Mouse (Mus musculus) kidney, postnatal 10 days (tissue): ENCODE results near the gene Gm9837.
"Not testable (repeated sequence)": the region's sequence is repeated elsewhere in the genome, so short reads cannot be mapped to it uniquely, and the experiment has no call there.

ENCODE experiments used
- DNase-seq: peaks from one replicate; pipeline ENCODE4 v3.0.0; 2021; ENCODE audit warnings: mixed read lengths

Gm9837 gene

GRCm38 (mm10) chr11:53452396-53452795, 17.9 kb downstream of the Gm9837 start:
- no peak for DNase-seq

GRCm38 (mm10) chr11:53451361-53451760, 18.9 kb downstream of the Gm9837 start:
- DNase-seq, result no peak

- no peak for DNase-seq
These were observed 20.1 kb downstream of the Gm9837 start for GRCm38 (mm10) chr11:53450070-53450705.

GRCm38 (mm10) chr11:53448529-53448928, 21.8 kb downstream of the Gm9837 start:
- DNase-seq, result peak; percentile 63

GRCm38 (mm10) chr11:53447996-53448395, 22.3 kb downstream of the Gm9837 start:
- no peak for DNase-seq

- no peak for DNase-seq
These were observed 24.1 kb downstream of the Gm9837 start for GRCm38 (mm10) chr11:53446183-53446582.

GRCm38 (mm10) chr11:53445562-53445961, 24.7 kb downstream of the Gm9837 start:
- no peak for DNase-seq

- DNase-seq, result peak; percentile 59
These were observed 26.4 kb downstream of the Gm9837 start for GRCm38 (mm10) chr11:53443861-53444260.

GRCm38 (mm10) chr11:53441921-53442320, 28.4 kb downstream of the Gm9837 start:
- no peak for DNase-seq

- no peak for DNase-seq
These were observed 33.9 kb downstream of the Gm9837 start for GRCm38 (mm10) chr11:53436338-53436737.

GRCm38 (mm10) chr11:53435504-53435903, 34.8 kb downstream of the Gm9837 start:
- no peak for DNase-seq

- DNase-seq, result no peak
These were observed 37.2 kb downstream of the Gm9837 start for GRCm38 (mm10) chr11:53433057-53433456.

GRCm38 (mm10) chr11:53431347-53432056, 38.8 kb downstream of the Gm9837 start:
- DNase-seq, result peak; percentile 36

- DNase-seq, result peak; percentile 99
These were observed 39.5 kb downstream of the Gm9837 start, which contains the start of the genes Uqcrq and Gdf9 for GRCm38 (mm10) chr11:53430670-53431346. TSS of gene Uqcrq (minus strand) at chr11:53430831. TSS of gene Gdf9 (plus strand) at chr11:53431023.

- no peak for DNase-seq
These were observed 40.0 kb downstream of the Gm9837 start for GRCm38 (mm10) chr11:53430300-53430669.

- DNase-seq, result no peak
These were observed 41.1 kb downstream of the Gm9837 start for GRCm38 (mm10) chr11:53429182-53429581.

- DNase-seq, result no peak
These were observed 41.6 kb downstream of the Gm9837 start for GRCm38 (mm10) chr11:53428716-53429057.

GRCm38 (mm10) chr11:53427993-53428715, 42.1 kb downstream of the Gm9837 start:
- no peak for DNase-seq

- not testable (repeated sequence) for DNase-seq
These were observed 43.4 kb downstream of the Gm9837 start for GRCm38 (mm10) chr11:53426914-53427313.

GRCm38 (mm10) chr11:53425711-53426255, 44.5 kb downstream of the Gm9837 start:
- no peak for DNase-seq

- no peak for DNase-seq
These were observed 45.0 kb downstream of the Gm9837 start for GRCm38 (mm10) chr11:53425251-53425650.

GRCm38 (mm10) chr11:53424826-53425225, 45.5 kb downstream of the Gm9837 start:
- peak; percentile 33 for DNase-seq

- DNase-seq, result no peak
These were observed 47.2 kb downstream of the Gm9837 start, which contains the start of gene Leap2 for GRCm38 (mm10) chr11:53423036-53423435. TSS of gene Leap2 (minus strand) at chr11:53423170.
